Mouse (Mus musculus) ovary, postnatal 10 days (tissue): ENCODE measurements at regions not wholly inside any gene's neighbourhood (a gene's known extent, or its start where the extent isn't known, plus 50 kb on each side); places are given as distances from the start of the nearest gene placed in this dataset.

Source experiments
- DNase-seq: peaks from one replicate; pipeline ENCODE4 v3.0.0; 2022; ENCODE audit warnings: low spot score

GRCm38 (mm10) chr14:25015288-25016238 lies 443.4 kb upstream of the Zmiz1 start:
- no peak for DNase-seq

GRCm38 (mm10) chr14:25017860-25018259 lies 441.1 kb upstream of the Zmiz1 start:
- no peak for DNase-seq

GRCm38 (mm10) chr14:25019306-25019905 lies 439.6 kb upstream of the Zmiz1 start:
- no peak for DNase-seq

- no peak for DNase-seq
Measured at GRCm38 (mm10) chr14:25022523-25023269, 436.3 kb upstream of the Zmiz1 start.

GRCm38 (mm10) chr14:25023270-25023800 lies 435.6 kb upstream of the Zmiz1 start:
- no peak for DNase-seq

- DNase-seq, result no peak
Measured at GRCm38 (mm10) chr14:25025074-25025473, 433.9 kb upstream of the Zmiz1 start.

GRCm38 (mm10) chr14:25027076-25027475 lies 431.9 kb upstream of the Zmiz1 start:
- DNase-seq, result no peak

GRCm38 (mm10) chr14:25027842-25028241 lies 431.1 kb upstream of the Zmiz1 start:
- no peak for DNase-seq

- no peak for DNase-seq
Measured at GRCm38 (mm10) chr14:25030881-25031280, 428.1 kb upstream of the Zmiz1 start.

GRCm38 (mm10) chr14:25031756-25032680 lies 427.0 kb upstream of the Zmiz1 start:
- no peak for DNase-seq

GRCm38 (mm10) chr14:25032899-25033298 lies 426.1 kb upstream of the Zmiz1 start:
- no peak for DNase-seq

GRCm38 (mm10) chr14:25042265-25042664 lies 416.7 kb upstream of the Zmiz1 start:
- no peak for DNase-seq

- no peak for DNase-seq
Measured at GRCm38 (mm10) chr14:25044106-25044505, 414.9 kb upstream of the Zmiz1 start.

GRCm38 (mm10) chr14:25044867-25045266 lies 414.1 kb upstream of the Zmiz1 start:
- DNase-seq, result no peak

- DNase-seq, result no peak
Measured at GRCm38 (mm10) chr14:25050674-25051251, 408.2 kb upstream of the Zmiz1 start.

GRCm38 (mm10) chr14:25052175-25052574 lies 406.8 kb upstream of the Zmiz1 start:
- no peak for DNase-seq

GRCm38 (mm10) chr14:25059351-25059750 lies 399.6 kb upstream of the Zmiz1 start:
- no peak for DNase-seq

GRCm38 (mm10) chr14:25060285-25060684 lies 398.7 kb upstream of the Zmiz1 start:
- DNase-seq, result no peak

GRCm38 (mm10) chr14:25063090-25063489 lies 395.9 kb upstream of the Zmiz1 start:
- no peak for DNase-seq

GRCm38 (mm10) chr14:25064190-25064947 lies 394.6 kb upstream of the Zmiz1 start:
- no peak for DNase-seq
